Mouse (Mus musculus) cerebellum, adult 9-11 months (tissue): ENCODE data around the gene Fam117a.

Experiments used
- DNase-seq: peaks from one replicate; pipeline ENCODE4 v3.0.0; 2022

Gene Fam117a

DNA sequence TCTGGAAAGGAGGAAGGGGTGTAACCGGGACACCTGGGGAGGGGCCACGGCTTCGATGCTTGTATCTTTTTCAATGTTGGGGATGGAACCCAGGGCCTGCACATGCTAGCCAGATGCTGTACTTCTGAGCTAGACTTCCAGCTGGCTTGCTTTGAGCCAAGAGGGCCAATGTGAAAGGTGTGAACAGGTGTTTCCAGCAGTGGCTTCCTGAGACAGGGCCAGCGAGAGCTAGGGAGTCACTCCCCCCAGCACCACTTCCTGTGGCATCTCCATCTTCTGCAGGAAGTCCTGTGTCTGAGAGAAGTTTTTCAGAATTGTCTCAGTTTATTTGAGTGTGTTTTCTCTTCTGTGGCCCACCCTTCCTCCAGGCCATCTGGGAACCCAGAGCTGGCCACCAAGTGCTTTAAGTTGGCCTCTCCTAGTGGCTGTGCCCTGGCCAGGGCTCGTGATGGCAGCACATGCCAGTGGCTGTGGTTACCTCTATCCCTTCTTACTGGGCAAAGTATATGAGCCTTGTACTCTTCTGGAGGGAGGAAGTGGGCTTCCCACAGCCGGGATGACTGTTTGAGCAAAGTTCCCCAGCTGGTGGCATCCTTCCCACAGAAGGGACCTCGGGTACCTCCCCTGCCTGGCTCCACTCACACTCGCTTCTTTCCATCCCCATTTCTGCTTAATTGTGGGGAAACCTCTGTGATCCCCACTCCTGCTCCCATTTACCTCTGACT is 30.4 kb downstream of the Fam117a start:
- no peak for DNase-seq

DNA sequence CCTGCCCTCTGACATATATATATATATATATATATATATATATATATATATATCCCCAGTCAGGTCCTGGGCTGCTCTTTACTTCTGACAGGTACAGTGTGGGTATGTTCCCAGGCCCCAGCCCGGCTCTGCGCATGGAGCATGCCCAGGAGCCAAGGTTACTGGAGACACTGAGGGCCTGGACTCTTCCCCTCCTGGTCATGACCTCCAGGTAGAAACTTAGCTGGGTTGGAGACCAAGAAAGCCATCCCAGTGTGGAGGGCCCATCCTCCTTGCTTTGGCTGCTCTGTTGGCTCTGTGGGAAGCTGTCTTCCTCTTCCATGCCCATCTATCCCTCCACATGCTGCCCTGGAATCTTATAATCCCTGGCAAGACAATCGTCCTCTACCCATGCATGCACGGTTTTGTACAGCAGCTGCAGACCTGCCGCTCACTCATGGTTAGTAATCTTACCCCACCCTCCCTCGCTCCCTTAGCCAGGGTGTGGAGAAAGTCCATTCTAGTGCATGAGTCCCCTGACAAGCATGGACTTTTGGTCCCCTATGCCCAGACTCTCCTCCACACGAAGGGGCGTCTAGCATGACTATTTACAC is 31.5 kb downstream of the Fam117a start:
- no peak for DNase-seq

DNA sequence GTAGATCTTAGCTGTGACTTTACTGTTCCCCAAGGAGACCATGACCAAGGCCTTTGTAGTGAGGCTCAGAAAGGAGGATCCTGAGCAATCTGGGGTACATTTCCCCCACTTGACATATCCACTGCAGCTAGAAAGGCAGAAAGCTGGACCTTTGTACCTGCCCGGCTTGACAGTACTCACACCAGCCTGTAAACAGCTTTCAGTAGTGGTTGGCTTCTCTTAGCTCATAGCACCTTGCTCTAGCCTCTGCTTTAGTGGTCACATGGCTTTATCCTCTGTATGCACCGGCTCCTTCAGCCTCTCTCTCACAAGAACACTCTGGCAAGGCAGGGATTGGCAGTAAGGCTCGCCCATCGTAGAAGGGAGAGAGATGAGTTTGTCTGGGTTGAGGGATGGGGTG is 32.1 kb downstream of the Fam117a start:
- DNase-seq, result no peak

DNA sequence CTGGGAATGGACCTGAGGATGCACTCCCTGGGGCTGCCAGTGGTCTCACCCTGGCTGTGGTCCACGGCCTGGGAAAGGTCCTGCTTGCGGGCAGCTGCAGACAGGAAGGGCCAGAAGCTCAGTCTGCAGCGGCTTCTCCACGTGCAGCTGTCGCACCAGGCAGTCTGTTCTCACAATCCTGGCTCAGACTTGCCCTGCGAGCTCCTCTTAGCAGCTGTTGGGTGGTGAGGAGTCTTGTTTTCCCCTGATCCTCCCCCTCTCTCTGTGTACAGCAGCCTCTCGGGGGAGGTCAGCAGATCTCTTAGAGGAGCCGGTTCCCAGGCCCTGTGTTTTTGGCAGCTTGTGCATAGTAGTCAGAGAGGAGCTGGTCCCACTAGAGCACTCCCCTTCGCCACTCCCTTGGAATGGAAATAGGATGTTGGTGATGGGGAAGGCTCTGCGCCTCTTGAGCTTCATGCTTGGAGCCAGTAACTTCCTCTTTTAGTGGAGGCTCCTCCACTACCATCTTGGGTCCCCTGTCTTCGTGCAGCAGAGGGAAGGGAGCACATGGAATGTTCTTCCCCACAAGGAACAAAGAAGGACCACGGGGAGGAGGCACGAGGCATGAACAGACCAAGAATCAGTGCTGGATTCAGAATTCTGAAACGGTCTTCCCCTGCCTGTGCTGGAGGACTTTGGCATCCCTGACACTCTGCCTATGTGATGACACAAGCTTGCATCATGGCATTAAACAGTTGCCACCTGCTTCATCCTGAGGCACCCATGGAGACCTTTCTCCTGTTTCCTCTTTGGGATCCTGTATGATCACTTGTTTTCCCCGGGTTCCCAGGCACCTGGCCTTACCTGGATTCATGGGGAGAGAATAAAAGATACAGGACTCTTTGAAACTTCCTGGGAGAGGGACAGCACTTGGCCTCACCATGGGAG is 33.4 kb downstream of the Fam117a start:
- peak; percentile 8 for DNase-seq

DNA sequence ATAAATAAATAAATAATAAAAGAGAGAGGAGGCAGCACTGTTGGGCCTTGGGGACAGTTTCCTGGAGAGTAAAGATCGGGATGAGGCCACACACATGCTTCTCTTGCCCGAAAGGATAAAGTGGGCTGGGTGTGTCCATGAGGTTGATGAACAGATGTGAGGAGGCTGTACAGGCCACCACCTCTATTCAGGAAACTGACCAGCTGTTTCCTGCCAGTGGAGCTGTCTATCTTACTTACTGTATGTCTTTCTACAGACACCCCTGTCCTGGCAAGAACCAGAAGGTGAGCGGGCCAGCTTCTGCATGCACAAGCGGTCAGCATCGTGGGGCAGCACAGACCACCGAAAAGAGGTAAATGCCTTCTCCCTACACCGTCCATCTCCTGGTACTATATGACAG is 34.4 kb downstream of the Fam117a start:
- no peak for DNase-seq

DNA sequence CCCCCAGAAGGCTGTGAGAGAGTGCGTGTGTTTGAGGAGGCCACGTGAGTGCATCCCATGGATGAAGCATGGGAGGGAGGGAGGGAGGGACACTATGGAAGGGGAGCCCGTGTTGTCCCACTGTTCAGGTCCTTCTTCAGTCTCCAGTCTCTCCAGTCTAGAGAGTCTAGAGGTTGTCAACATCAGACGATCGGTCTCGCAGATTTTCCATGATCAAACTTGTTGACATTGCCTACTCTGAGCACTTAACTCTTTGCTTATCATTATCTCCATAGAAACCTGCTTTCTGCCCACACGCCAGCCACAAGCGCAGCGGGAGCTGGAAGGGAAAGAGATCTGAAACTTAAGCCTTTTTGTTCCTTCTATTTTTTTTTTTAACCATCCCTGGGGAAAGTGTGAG is 42.1 kb downstream of the Fam117a start:
- no peak for DNase-seq

DNA sequence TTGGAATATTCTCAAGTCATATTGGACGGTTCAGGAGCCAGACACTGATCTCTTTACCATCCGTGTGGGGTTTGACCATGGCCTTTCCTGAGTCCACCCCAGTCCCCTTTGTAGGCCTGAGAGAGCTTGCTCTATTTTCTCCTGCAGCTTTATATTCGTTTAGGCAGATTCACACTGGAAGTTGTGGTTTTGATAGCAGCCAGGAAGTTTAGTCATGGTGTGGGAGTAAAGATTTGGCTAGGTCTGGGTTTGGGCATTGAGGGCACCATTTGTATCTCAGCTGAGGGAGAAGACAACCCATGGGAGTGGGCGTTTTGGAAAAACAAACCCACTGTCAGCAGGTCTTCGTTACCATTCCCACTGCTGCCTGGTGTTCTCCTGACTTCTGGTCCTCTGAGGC is 42.7 kb downstream of the Fam117a start:
- DNase-seq, result no peak

DNA sequence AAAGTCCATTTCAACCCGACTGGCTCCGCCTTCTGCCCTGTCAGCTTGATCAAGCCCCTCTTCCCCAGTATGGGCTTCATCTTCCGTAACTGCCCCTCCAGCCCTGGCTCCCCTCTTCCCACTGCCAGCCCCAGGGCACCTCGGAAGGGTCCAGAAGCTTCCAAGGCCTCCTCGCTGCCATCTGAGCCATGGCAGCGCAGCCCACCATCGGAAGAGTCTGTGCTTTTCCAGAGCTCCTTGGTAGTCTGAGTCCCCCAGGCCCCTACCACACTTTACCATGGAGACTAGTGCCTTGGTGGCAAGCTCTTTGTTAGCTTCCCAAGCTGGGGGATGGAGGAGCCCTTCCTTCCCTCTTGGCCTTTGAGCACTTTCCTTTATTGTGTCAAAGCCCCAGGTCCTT is 43.9 kb downstream of the Fam117a start:
- DNase-seq, result peak; percentile 11

DNA sequence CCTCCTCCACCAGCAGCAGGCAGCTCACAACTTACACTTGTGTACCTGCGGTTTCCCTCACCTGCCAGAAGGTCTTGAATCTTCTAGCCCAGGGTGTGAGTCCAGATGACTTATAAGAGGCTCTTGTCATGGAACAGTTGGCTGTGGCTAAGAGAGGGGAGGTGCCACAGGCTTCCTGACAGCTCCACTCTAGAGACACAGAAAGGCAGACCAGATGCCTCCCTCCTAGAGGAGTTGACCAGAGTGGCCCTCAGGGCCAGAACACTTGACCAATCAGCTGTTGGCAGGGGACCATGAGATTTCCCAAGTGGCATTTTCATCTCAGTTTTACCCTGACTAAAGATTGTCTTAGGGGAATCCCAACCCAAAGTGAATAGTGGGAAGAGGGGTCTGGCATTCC is 44.3 kb downstream of the Fam117a start:
- DNase-seq, result peak; percentile 22

DNA sequence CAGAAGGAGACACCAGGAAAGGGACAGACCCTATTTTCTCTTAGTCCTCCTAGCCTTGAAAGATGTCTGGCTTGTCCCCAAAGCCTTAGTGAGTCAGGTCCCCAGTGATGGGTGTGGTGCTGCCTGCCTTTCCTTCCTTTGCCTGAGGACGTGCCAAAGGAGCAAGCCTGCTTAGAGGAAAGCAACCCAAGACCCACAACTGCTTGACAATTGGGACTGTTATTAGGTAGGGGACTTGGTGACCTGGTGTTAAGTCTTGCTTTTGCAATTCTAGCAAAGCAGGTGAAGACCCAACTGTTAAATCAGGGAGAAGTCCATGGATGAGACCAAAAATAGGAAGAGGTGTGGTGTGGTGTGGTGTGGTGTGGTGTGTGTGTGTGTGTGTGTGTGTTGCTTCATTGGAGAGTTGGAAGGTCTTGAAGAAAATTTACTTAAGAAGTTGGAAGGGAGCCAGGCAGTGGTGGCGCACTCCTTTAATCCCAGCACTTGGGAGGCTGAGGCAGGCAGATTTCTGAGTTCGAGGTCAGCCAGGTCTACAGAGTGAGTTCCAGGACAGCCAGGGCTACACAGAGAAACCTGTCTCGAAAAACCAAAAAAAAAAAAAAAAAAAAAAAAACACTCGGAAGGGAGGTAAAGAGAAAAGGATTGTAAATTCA is 46.6 kb downstream of the Fam117a start:
- peak; percentile 52 for DNase-seq

DNA sequence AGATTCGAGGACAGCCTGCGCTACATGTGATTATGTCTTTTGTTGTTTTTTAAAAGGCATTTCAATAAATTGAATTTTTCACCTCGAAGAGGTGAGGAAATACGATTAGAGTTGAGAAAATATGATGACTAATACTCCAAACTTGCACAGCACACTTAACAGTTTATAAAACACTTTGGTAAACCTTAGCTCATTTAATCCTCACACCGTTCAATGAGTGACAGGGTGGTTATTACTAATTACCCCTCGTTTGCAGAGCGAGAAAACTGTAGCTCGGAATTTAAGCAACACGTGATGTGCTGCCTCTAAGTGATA is 47.1 kb downstream of the Fam117a start:
- no peak for DNase-seq

DNA sequence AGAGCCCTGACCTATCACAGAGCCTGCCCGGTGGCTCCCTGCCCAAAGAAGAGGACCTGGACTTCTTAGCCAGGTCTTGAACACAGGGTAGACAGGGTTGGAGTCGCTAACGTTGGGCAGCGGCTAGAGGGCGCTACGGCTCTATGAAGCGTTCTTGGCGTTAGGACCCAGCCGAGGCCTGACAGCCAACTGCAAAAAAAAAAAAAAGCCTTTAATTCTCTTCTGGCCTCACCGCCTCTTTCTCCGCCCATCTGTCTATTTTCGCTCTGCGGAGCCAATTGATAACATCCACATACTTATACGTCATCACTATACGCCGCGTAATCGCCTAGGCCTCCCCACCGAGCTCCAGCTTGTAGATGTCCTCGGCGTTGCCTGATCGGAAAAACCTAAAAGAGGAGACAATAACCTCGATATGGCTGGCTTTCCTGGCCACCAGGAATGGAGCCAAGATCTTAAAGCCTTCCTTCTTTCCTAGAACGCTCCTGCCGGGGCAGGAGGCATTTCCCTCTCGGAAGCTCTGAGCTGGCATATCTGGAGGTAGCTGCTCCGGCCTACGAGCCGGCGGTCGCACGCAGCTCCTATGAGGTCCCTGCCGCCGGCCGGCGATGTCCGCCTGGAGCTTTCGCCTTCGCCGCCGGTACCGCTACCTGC is 47.6 kb downstream of the Fam117a start, which contains the start of gene Slc35b1:
Gene Slc35b1 (plus strand): TSS at position 374 of the 654 bp plus-strand sequence.
- DNase-seq, result peak; percentile 98

DNA sequence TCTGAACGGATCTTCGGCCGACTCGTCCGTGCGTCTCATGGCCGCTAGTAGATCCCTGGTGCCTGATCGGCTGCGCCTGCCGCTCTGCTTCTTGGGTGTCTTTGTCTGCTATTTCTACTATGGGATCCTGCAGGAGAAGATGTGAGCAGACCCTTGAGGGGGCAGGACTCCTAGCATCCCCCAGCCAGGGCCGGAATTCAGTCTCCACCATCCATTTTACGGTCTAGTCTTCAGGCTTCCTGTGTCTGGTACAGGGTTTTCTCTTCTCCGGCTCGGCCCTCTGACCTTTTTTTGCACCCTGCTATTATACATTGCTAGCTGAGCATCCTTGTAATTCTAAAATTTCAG is 48.1 kb downstream of the Fam117a start:
- DNase-seq, result no peak

DNA sequence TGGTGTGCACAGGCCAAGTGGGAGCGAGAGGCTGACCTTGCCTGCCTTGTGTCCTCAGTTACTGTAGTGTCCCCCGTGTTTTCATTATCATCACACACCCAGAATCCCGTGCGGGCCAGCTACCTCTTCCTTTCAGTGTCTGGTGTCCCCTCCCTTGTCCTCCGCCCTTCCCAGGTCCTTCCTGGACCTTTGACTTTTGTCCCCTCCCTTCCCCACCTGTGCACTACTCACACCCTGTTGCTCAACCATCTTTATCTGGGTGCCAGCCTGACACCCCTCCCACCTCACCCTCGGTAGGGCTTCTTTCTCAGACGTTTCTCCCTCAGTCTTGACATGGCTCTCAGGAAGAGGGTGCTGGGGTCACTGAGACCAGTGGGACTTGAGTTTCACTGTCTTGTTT is 50.5 kb downstream of the Fam117a start:
- DNase-seq, result no peak

DNA sequence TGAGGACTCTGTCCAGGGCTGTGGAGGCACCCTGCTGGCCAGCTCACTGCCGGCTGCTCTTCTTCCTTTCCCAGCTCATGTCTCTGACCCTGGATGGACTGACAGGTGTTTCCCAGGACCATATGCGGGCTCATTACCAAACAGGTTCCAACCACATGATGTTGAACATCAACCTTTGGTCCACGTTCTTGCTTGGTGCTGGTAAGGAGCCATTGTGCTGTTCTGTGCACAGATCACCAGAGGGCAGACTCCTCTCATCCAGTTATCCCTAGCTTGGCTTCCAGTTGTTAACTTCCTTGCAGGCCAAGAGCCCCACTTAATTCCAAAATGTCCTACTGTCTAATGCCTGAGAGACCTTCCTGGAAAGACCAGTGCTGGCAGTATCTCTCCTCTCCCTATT is 52.2 kb downstream of the Fam117a start:
- DNase-seq, result peak; percentile 55

DNA sequence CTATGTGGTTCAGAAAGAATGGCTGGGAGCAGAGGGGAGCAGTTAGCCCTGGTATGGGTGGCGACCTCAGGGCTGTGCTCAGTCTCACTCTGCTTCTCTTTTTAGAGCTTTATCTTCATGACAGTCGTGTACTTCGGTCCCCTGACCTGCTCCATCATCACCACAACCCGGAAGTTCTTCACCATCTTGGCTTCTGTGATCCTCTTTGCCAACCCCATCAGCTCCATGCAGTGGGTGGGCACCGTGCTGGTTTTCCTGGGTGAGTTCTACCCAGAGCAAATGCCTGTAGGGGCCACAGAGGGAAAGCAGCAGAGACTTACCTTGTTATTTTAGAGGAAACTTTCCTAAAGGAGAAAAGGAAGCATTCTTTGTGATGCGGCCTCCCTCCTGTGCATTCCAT is 53.6 kb downstream of the Fam117a start:
- no peak for DNase-seq

DNA sequence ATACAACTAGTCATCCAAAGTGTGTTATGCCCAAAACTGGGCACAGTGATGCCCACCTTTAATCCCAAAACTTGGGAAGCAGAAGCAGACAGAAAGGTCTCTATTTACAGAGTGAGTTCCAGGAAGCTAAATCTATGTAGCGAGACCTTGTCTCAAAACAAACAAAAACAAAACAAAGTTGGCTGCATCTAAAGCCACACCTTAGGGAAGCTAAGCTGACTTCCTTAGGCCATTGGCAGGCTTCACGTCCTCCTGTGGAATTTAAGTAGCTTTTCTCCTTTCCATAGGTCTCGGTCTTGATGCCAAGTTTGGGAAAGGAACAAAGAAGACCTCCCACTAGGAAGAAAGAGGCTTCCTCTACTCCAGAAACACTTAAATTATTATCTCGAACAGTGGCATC is 54.4 kb downstream of the Fam117a start:
- DNase-seq, result no peak

DNA sequence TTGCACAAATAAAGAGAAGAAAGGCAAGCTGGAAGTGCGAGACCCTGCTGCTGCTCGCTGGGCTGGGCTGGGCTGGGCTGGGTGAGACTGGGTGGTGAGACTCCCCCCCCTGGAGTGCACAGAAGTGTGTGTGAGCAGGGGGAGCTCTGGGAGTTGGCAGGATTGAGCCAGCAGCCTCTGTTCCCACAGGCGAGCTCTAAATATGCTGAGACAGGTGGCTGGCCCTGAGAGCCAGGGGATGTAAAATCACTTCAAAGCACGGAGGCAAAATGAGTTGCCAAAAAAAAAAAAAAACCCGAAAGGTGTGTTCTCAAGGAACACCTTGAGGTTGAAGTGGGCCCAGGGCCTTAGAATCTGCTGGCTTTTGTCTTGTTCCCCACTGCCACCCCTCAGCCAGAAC is 54.9 kb downstream of the Fam117a start:
- DNase-seq, result peak; percentile 90

DNA sequence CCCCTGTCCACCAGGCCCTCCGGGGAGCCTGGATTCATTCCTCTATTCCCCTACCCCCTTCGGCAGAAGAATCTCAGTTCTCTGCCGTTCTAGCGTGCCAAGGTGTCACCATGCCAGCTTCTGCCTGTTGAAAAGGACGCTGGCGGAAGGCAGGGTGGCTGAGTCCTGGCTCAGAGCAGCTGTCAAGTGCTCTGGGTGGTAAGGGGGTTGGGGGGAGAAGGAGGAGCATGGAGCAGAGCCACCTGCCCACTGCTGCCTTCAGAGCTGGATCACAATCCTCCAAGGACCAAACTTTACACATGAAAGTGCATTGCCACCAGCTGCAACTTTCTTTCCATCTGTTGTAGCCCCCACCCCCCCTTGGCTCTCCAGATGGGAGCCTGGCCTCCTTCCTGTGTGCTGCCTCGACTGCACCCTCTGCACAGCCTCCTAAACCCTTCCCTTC is 55.4 kb downstream of the Fam117a start:
- peak; percentile 93 for DNase-seq

DNA sequence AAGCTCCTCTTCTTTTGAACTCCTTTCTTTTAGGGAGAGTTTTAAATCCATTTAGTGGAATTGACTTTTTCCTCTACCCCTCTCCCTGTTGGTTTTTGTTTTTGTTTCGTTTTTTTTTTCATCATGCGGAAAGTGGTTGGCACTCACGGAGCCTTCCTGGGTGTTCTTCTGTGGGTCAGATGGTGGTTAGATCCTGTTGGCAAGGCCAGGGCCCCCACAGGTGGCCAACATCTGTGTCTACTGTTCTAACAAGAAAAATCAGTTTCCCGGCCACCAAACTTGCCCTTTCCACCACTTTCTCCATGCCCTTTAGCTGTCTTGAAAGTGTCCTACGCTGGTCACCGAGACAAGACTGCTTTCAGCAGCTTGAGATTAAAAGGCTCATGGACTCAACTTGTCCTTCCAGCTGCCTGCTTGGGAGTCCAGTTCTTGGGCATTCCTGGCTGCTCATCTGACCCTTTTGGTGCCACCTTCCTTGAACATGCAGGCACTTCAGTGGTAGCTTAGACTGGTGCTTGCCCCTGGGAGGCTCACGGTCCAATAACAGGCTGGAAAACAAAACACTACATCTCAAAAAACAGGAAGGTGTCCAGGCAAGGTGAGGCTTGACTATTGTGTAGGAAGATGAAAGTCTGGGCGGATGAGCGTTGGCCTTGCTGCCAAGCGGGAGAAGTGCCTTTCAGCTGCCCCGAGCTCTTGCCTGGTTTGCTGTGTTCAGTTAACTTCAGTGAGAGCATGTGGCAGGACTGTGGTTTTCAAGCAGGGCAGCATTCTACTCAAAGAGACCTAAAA is 56.1 kb downstream of the Fam117a start:
- DNase-seq, result peak; percentile 47

DNA sequence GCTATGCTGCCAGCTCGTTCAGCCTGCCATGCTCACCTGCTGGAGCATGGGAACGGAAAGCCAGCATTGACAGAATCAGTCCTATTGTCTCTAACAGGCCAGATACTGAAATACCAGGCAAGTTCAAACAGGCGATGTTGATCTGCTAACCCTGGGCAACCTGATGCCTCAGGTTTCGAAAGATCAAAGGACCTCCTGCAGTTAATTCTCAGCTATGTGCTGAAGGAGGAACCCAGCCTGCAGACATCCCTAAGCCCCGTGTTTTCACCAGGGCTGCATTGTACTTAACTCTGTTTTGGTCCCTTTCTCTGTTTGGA is 56.6 kb downstream of the Fam117a start:
- peak; percentile 43 for DNase-seq

DNA sequence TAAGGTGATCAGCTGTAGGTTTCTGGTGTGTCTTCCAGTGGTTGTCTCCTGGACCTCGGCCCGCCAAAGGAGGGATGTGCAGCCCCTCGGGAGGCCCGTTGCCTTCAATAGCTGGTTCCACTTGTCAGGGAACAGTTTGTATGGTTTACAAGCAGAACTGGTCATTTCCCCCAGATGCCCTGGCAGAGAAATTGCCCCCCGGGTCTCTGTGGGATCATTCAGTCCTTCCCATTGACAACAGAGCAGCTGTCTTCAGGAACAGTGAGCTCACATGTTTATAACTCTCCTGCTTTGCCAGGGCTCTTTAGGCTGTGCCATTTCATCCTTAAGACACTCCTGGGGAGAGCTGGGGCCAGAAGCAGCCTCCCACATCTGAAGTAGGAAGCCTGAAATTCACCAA is 57.3 kb downstream of the Fam117a start:
- DNase-seq, result peak; percentile 52
